Comparison of ENCODE assay signal across 18 mouse cellular contexts in genomic region chr13:46852470-46852869, GRCm38 (mm10).
DNase-seq lines count a peak whose midpoint lies in the region; ATAC-seq and TF ChIP-seq lines count a peak whose summit lies in the region.
"Had no signal": no experiment of that assay in that cellular context is flagged by ENCODE, and none has a peak within 500 bp of the region (broad histone marks: within the 10 kb centered on the region; RNA-seq: fewer than 3 reads in every experiment).

No protein-coding gene starts in this region.

- H3K27ac ChIP-seq in kidney, postnatal 0 days, result no peak overlapping the region
- no peak overlapping the region for H3K27ac ChIP-seq in kidney, embryonic 15.5 days
- H3K27ac ChIP-seq: embryonic facial prominence, embryonic 12.5 days; heart, embryonic 10.5 days; midbrain, embryonic 12.5 days had no signal

- no peaks in the 10 kb centered on the region for H3K9me3 ChIP-seq in kidney, postnatal 0 days (replicated peaks; ENCODE audit: low read length)
- no peaks in the 10 kb centered on the region for H3K9me3 ChIP-seq in kidney, embryonic 15.5 days (replicated peaks)
- H3K9me3 ChIP-seq: embryonic facial prominence, embryonic 12.5 days; heart, embryonic 10.5 days; midbrain, embryonic 12.5 days had no signal

- H3K9ac ChIP-seq in kidney, postnatal 0 days (ENCODE audit: low read depth, low read length), result no peak overlapping the region
- no peak overlapping the region for H3K9ac ChIP-seq in kidney, embryonic 15.5 days
- H3K9ac ChIP-seq: embryonic facial prominence, embryonic 12.5 days; midbrain, embryonic 12.5 days had no signal

- H3K36me3 ChIP-seq in kidney, postnatal 0 days (ENCODE audit: insufficient read depth, low read length), result no peaks in the 10 kb centered on the region
- H3K36me3 ChIP-seq in kidney, embryonic 15.5 days, result no peaks in the 10 kb centered on the region
- H3K36me3 ChIP-seq: embryonic facial prominence, embryonic 12.5 days; midbrain, embryonic 12.5 days had no signal

- peak; percentile 27; the same call in 1 of the 2 replicates for TF ChIP-seq CTCF in kidney, postnatal 0 days (IDR thresholded peaks at IDR 0.05; ENCODE audit: low read depth)

- no peaks in the 10 kb centered on the region for H3K4me1 ChIP-seq in kidney, postnatal 0 days (replicated peaks; ENCODE audit: insufficient read depth, low read length)
- 0 out of 2 replicates have a peak, but pooled peaks cover 5% of the 10 kb centered on the region for H3K4me1 ChIP-seq in kidney, embryonic 15.5 days
- H3K4me1 ChIP-seq: embryonic facial prominence, embryonic 12.5 days; midbrain, embryonic 12.5 days had no signal

- no peak for ATAC-seq in CD4-positive, CD25-positive, alpha-beta regulatory T cell, adult 4 months
- ATAC-seq in kidney, postnatal 0 days (replicated peaks; ENCODE audit: low FRiP score, low read depth), result no peak
- no peak for ATAC-seq in kidney, embryonic 15.5 days (replicated peaks; ENCODE audit: low FRiP score)

- H3K27me3 ChIP-seq in kidney, postnatal 0 days (ENCODE audit: insufficient read depth, low read length), result no peaks in the 10 kb centered on the region
- H3K27me3 ChIP-seq in kidney, embryonic 15.5 days, result no peaks in the 10 kb centered on the region
- H3K27me3 ChIP-seq: embryonic facial prominence, embryonic 12.5 days; midbrain, embryonic 12.5 days had no signal

- WGBS in kidney, postnatal 0 days, result 95% methylated on average over 4 of the region's 4 CpGs
- 98% methylated on average over 4 of the region's 4 CpGs for WGBS in kidney, embryonic 15.5 days

- DNase-seq in CD4-positive, CD25-positive, alpha-beta regulatory T cell, adult 2 months (ENCODE audit: low read depth, low spot score), result peak; percentile 24
- no peak for DNase-seq in kidney, postnatal 0 days (ENCODE audit: low spot score)
- DNase-seq in thymus, postnatal 4 days, result peak; percentile 18
- DNase-seq in thymus, postnatal 14 days, result no peak
- DNase-seq in right cerebral cortex, adult 18-20 months, result no peak
- DNase-seq in adrenal gland, adult (ENCODE audit: inconsistent age in 2 of 2, low spot score in 1 of 2), result no peak
- DNase-seq: adrenal gland, adult 8-10 months; cerebellum, postnatal 36 days; heart, postnatal 4 days; kidney, postnatal 36 days; lung, postnatal 36 days; right cerebral cortex, postnatal 4 days; thymus, postnatal 36 days had no signal

- H3K4me3 ChIP-seq in kidney, postnatal 0 days (replicated peaks; ENCODE audit: low read depth, low read length), result no peak overlapping the region
- H3K4me3 ChIP-seq in kidney, embryonic 15.5 days (replicated peaks), result no peak overlapping the region
- H3K4me3 ChIP-seq: embryonic facial prominence, embryonic 12.5 days; heart, embryonic 10.5 days; midbrain, embryonic 12.5 days had no signal

- no peak overlapping the region for H3K4me2 ChIP-seq in kidney, postnatal 0 days (ENCODE audit: low read length)
- H3K4me2 ChIP-seq in kidney, embryonic 15.5 days, result no peak overlapping the region
- H3K4me2 ChIP-seq: embryonic facial prominence, embryonic 12.5 days; midbrain, embryonic 12.5 days had no signal

Comparison
In these comparisons a context has a peak if more than half of its experiments do, and no peak if none do; other contexts are left out.
1. DNase-seq: peak in CD4-positive, CD25-positive, alpha-beta regulatory T cell, adult 2 months (single experiment) and thymus, postnatal 4 days (single experiment); none in kidney, postnatal 0 days (single experiment), thymus, postnatal 14 days (single experiment), right cerebral cortex, adult 18-20 months (single experiment) and adrenal gland, adult (0 of 2).